Mouse (Mus musculus) forebrain, embryonic 13.5 days (tissue): Measurements from ENCODE around the gene Uqcc2. TPM values are rescaled to one million over a fixed set of nuclear protein-coding genes. Genes with fewer than 3 reads are reported as not detected.

ENCODE experiments used
- microRNA-seq: library from miRNA; unstranded; fragments of <30 nt; microRNA quantifications from one replicate; pipeline ENCODE4, GENCODE M21; 2016
- polyA plus RNA-seq: library from polyadenylated mRNA; unstranded; fragments of >200 nt; fragmentation: Nextera tagmentation; extraction: Ambion mirVana; gene quantifications from 2 replicates; pipeline ENCODE4 v1.2.1, GENCODE M21; 2015

Gene Uqcc2
- polyA plus RNA-seq, 1 experiment from 2014 or later = 318 TPM

Small RNA genes within 50 kb of the gene (microRNA-seq; reads per million reads assigned to microRNA genes)
- gene Mir7677 = not detected

Other genes with a start within 250 kb of the Uqcc2 start
- 8.9 and 9.2 TPM in 2 replicates for gene Kifc5b, start 216.8 kb downstream of the Uqcc2 start, polyA plus RNA-seq
- gene Phf1, start 200.9 kb downstream of the Uqcc2 start, polyA plus RNA-seq = 8.8 and 9.5 TPM in 2 replicates
- gene Cuta, start 194.3 kb downstream of the Uqcc2 start, polyA plus RNA-seq = 171 and 172 TPM in 2 replicates
- 5.9 TPM in 2 replicates for gene Syngap1, start 192.7 kb downstream of the Uqcc2 start, polyA plus RNA-seq
- 17.4 and 17.7 TPM in 2 replicates for gene Zbtb9, start 160.7 kb downstream of the Uqcc2 start, polyA plus RNA-seq
- gene Bak1, start 104.9 kb downstream of the Uqcc2 start, polyA plus RNA-seq = 1.9 and 2.6 TPM in 2 replicates
- gene Itpr3, start 76.6 kb downstream of the Uqcc2 start, polyA plus RNA-seq = 0.41 and 0.52 TPM in 2 replicates
- 0.21 and 0.35 TPM in 2 replicates for gene Ip6k3, start 33.9 kb upstream of the Uqcc2 start, polyA plus RNA-seq
- gene Lemd2, start 70.6 kb upstream of the Uqcc2 start, polyA plus RNA-seq = 14.6 and 16.4 TPM in 2 replicates